Mouse (Mus musculus): ENCODE data around the gene Btbd18. TPM values are rescaled to one million over a fixed set of nuclear protein-coding genes. Genes with fewer than 3 reads are reported as not detected.

The Btbd18 gene
- polyA plus RNA-seq, 1 experiment, result not detected

DNA sequence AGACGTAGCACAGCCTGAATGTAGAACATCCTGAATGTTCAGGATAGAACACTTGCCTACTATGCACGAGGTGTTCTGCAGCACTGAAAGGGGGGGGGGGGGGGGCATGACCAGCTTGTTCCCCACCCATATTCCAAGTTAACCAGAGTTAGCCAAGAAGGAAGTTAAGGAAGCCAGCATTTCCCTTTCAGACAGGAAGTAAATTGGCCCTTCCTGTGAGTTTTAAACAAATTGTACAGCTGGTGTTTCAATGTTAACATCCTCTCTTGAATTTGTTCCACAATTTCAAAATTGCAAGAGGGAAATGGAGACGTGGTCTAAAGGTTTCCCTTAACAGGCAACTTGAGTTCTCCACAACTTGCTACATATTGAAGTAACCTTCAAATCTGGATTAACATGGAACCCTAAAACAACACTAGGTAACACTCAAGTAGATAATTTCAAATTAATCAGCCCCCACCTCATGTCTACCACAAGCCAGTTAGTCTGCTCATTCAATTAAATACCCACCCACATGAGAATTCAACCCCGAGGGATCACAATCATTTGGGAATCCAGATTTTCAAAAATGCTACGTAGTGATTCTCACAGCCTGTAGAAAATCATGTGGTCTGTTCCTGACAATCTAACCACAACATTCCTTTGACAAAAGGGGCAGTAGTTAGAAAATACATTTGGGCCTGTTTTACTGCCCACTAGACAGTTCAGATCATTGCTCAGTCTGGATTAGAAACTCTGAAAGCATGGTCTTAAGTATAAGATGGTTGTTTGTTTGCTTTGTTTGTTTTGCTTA, 20.3 kb upstream of the Btbd18 start:
- Histone ChIP-seq H3K9me3 (ENCODE audit: control insufficient read depth, low read length) (no peaks in the 10 kb centered on the region), H3K36me3 (ENCODE audit: control insufficient read depth) (no peaks in the 10 kb centered on the region; the same call in 1 of the 2 replicates), H3K4me3 (replicated peaks) (no peak overlapping the region), H3K4me1 (ENCODE audit: control insufficient read depth) (peaks cover 30% of the 10 kb centered on the region), H3K27me3 (ENCODE audit: control insufficient read depth) (no peaks in the 10 kb centered on the region)
- no peak for TF ChIP-seq GATA1 (IDR thresholded peaks at IDR 0.05; ENCODE audit: low read length)
- TF ChIP-seq TAL1 (IDR thresholded peaks at IDR 0.05; ENCODE audit: low read length), result no peak

DNA sequence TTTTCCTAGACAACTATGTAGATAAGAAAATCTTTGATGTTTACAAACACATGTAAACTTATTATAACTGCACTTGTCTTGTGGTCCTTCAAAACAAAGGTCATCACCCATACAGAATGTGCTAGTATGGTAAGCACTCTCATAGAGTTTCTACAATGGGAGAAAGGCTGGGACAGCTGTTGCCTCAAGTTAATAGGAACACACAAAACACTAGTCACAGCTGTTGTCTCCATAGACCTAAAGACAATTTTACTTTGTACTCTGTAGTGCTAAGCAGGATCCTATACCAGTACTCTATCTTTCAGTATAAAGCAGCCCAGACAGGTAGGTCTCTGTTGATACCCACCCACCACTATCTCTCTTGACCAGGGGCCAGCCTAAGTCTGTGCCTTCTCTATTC, 18.0 kb upstream of the Btbd18 start:
- H3K36me3 ChIP-seq (ENCODE audit: control insufficient read depth), result no peaks in the 10 kb centered on the region; the same call in 1 of the 2 replicates
- H3K27me3 ChIP-seq (ENCODE audit: control insufficient read depth), result no peaks in the 10 kb centered on the region
- TF ChIP-seq TAL1 (IDR thresholded peaks at IDR 0.05; ENCODE audit: low read length) (no peak), GATA1 (IDR thresholded peaks at IDR 0.05; ENCODE audit: low read length) (no peak)
- peaks cover 17% of the 10 kb centered on the region for H3K4me1 ChIP-seq (ENCODE audit: control insufficient read depth)
- no peaks in the 10 kb centered on the region for H3K9me3 ChIP-seq (ENCODE audit: control insufficient read depth, low read length)
- H3K4me3 ChIP-seq (replicated peaks), result no peak overlapping the region

DNA sequence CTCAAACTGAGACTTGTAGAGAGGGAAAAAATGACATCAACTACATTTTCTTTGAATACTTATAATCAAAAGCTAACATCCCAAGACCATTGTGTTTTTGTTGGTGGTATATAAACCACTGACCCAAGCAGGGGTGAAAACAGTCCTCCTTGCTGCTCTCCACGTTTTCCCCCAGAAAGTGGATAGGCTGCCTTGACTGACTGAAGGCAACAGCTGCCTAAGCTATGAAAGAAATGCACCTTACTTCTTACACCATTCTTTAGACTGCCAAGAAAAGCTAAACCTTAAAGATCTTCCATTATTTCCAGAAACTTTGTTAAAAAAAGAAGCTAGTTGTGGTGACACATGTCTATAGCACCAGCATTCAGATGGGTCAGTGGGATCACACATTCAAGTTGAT, 12.7 kb upstream of the Btbd18 start:
- no peak for TF ChIP-seq TAL1 (IDR thresholded peaks at IDR 0.05; ENCODE audit: low read length)
- Histone ChIP-seq H3K27me3 (ENCODE audit: control insufficient read depth) (no peaks in the 10 kb centered on the region), H3K4me1 (ENCODE audit: control insufficient read depth) (peaks cover 34% of the 10 kb centered on the region), H3K4me3 (replicated peaks) (no peak overlapping the region), H3K9me3 (ENCODE audit: control insufficient read depth, low read length) (no peaks in the 10 kb centered on the region), H3K36me3 (ENCODE audit: control insufficient read depth) (no peaks in the 10 kb centered on the region; the same call in 1 of the 2 replicates)

DNA sequence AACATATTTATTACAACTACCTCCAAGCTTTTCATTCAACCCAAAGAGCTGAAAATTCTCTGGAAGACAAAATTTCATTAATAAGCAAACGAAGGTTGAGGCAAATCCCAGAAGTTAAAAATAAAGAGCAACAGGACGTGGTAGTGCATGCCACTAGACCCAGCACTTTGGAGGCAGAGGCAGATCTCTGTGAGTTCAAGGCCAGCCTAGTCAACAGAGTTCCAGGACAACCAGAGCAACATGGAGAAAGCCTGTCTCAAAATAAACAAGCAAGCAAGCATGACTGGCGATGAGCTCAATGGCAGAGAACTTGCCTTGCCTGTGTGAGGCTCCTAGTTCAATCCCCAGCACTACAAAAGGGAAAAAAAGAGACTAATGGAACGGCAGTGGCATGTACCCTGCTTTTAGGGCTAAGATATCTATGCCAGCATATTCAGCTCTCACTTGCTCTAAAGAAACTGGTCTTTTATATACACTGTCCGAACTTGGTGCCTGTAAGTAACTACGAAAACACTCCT, 11.8 kb upstream of the Btbd18 start:
- TF ChIP-seq TAL1 (IDR thresholded peaks at IDR 0.05; ENCODE audit: low read length) (no peak), GATA1 (IDR thresholded peaks at IDR 0.05; ENCODE audit: low read length) (no peak)

DNA sequence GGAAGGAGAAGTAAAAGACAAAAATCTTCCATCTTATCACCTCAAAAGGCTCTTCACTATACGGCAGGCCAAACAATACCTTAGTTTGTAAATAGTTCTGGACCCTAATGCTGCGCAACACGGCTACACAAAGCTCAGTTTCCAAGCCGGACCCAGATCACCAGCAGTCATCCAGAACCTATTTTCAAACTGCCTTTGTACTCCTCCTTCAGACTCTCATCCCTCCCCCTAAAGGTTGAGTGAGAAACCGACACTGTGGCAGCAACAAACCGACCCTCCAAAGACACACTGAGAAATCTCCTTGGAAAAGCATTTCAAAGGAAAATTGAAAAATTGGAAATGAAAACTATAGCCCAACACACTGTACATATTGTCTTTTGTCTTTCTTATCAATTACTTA, 10.5 kb upstream of the Btbd18 start:
- Histone ChIP-seq H3K27me3 (ENCODE audit: control insufficient read depth) (no peaks in the 10 kb centered on the region), H3K4me1 (ENCODE audit: control insufficient read depth) (peaks cover 39% of the 10 kb centered on the region), H3K36me3 (ENCODE audit: control insufficient read depth) (no peaks in the 10 kb centered on the region), H3K4me3 (replicated peaks) (peak overlapping the region; percentile 12), H3K9me3 (ENCODE audit: control insufficient read depth, low read length) (no peaks in the 10 kb centered on the region)
- no peak for TF ChIP-seq GATA1 (IDR thresholded peaks at IDR 0.05; ENCODE audit: low read length)
- no peak for TF ChIP-seq TAL1 (IDR thresholded peaks at IDR 0.05; ENCODE audit: low read length)

More for the DNA sequence above, 11.8 kb upstream of the Btbd18 start:
- H3K27me3 ChIP-seq (ENCODE audit: control insufficient read depth), result no peaks in the 10 kb centered on the region
- H3K36me3 ChIP-seq (ENCODE audit: control insufficient read depth), result no peaks in the 10 kb centered on the region
- no peak overlapping the region for H3K4me3 ChIP-seq (replicated peaks)
- H3K9me3 ChIP-seq (ENCODE audit: control insufficient read depth, low read length), result no peaks in the 10 kb centered on the region
- H3K4me1 ChIP-seq (ENCODE audit: control insufficient read depth), result peaks cover 36% of the 10 kb centered on the region

DNA sequence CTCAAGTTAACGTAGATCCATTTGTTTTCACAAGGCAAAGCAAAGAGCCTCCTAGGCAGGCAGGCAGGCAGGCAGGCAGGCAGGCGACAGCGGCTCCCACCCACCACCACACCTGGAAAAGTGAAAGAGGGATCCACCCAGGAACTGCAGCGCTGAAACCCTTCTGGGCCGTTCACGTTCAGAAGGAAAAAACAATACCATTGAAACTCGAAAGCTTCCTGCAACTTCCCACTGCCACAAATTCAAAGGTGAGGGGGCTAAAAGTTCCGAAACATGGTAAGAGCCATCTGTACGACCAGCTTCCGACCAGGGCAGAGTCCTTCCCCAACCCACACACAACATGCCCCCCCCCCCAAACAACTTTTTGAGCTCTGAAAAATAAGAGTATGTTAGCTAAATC, 9.2 kb upstream of the Btbd18 start:
- no peaks in the 10 kb centered on the region for H3K36me3 ChIP-seq (ENCODE audit: control insufficient read depth)
- peak overlapping the region; percentile 71 for H3K4me3 ChIP-seq (replicated peaks)
- no peaks in the 10 kb centered on the region for H3K9me3 ChIP-seq (ENCODE audit: control insufficient read depth, low read length)
- H3K4me1 ChIP-seq (ENCODE audit: control insufficient read depth), result peaks cover 39% of the 10 kb centered on the region
- no peaks in the 10 kb centered on the region; the same call in 1 of the 2 replicates for H3K27me3 ChIP-seq (ENCODE audit: control insufficient read depth)
- TF ChIP-seq TAL1 (IDR thresholded peaks at IDR 0.05; ENCODE audit: low read length), result no peak
- TF ChIP-seq GATA1 (IDR thresholded peaks at IDR 0.05; ENCODE audit: low read length), result no peak

DNA sequence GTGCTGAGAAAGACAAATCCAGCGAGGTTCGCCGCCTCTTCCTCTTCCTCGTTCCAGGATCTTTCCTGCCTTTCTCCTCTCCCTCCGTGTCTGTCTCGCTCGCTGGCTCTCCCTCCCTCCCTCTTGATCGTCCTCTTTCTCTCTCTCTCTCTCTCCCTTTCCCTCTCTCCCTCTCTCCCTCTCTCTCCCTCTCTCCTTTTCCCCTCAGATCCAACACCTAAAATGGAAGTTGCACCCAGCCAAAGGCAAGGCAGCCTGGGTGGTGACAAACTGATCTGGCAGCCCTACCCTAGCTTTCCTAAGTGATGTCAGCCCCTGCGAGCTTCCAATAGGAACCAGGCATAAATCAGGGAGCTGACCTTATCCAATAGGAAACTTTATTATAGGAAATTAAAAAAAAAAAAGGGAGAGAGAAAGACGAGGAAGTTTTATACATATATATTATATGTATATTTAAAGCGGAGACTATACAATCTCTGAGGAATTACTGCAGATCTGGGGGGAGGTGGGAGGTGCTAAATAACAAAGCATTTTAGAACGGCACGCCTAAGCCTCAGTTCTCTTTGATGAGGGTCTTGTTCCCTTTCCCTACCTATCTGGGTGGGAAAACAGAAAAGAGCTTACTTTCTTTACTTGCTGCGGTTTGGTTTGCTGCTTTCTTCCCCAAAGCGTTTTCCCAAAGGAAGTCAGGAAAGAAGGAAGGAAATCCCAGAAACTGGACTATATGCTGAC, 8.2 kb upstream of the Btbd18 start, which contains the start of gene Ctnnd1:
Gene Ctnnd1 (minus strand): TSS at position 302 of the 732 bp plus-strand sequence.
- Histone ChIP-seq H3K36me3 (ENCODE audit: control insufficient read depth) (no peaks in the 10 kb centered on the region), H3K4me3 (replicated peaks) (peak within 1 kb of the TSS; percentile 71)
- TF ChIP-seq GATA1 (IDR thresholded peaks at IDR 0.05; ENCODE audit: low read length) (no peak), TAL1 (IDR thresholded peaks at IDR 0.05; ENCODE audit: low read length) (no peak)

DNA sequence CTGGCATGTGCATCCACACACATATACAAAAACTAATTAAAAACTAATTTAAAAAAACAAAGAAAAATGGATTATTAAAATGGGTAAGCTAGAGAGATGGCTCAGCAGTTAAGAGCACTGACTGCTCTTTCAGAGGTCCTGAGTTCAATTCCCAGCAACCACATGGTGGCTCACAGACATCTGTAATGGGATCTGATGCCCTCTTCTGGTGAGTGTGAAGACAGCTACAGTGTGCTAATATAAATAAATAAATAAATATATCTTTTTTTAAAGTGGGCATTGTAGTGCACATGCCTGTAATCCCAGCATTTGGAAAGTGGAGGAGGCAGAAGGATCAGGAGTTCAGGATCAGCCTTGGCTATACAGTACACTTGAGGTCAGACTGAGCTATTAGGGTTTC, 5.5 kb upstream of the Btbd18 start:
- Histone ChIP-seq H3K27me3 (ENCODE audit: control insufficient read depth) (no peaks in the 10 kb centered on the region; the same call in 1 of the 2 replicates), H3K9me3 (ENCODE audit: control insufficient read depth, low read length) (no peaks in the 10 kb centered on the region), H3K4me1 (ENCODE audit: control insufficient read depth) (peaks cover 28% of the 10 kb centered on the region), H3K36me3 (ENCODE audit: control insufficient read depth) (no peaks in the 10 kb centered on the region), H3K4me3 (replicated peaks) (no peak overlapping the region)
- no peak for TF ChIP-seq GATA1 (IDR thresholded peaks at IDR 0.05; ENCODE audit: low read length)
- TF ChIP-seq TAL1 (IDR thresholded peaks at IDR 0.05; ENCODE audit: low read length), result no peak

More for the DNA sequence above, 8.2 kb upstream of the Btbd18 start, which contains the start of gene Ctnnd1:
- H3K9me3 ChIP-seq (ENCODE audit: control insufficient read depth, low read length), result no peaks in the 10 kb centered on the region
- peaks cover 39% of the 10 kb centered on the region for H3K4me1 ChIP-seq (ENCODE audit: control insufficient read depth)
- H3K27me3 ChIP-seq (ENCODE audit: control insufficient read depth), result no peaks in the 10 kb centered on the region; the same call in 1 of the 2 replicates

DNA sequence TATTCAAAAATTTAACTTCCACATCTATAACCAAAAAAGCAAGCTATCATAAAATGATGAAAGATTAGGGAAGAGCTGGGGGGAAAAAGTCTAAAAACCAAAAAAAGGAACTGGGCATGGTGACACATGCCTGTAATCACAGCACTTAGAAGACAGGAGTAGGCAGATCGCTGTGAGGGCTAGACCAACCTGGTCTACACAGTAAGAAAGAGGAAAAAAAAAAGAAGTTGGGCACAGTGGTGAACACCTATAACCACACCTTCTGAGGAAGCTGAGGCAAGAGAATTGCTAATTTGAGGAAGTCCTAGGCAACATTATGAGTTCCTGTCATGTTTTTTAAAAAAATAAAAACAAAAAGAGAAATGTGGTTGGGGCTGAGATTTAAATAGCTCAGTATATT, 3.0 kb upstream of the Btbd18 start:
- Histone ChIP-seq H3K4me1 (ENCODE audit: control insufficient read depth) (peaks cover 9% of the 10 kb centered on the region), H3K36me3 (ENCODE audit: control insufficient read depth) (no peaks in the 10 kb centered on the region), H3K4me3 (replicated peaks) (no peak overlapping the region), H3K27me3 (ENCODE audit: control insufficient read depth) (no peaks in the 10 kb centered on the region; the same call in 1 of the 2 replicates), H3K9me3 (ENCODE audit: control insufficient read depth, low read length) (no peaks in the 10 kb centered on the region; the same call in 1 of the 2 replicates)
- TF ChIP-seq TAL1 (IDR thresholded peaks at IDR 0.05; ENCODE audit: low read length) (no peak), GATA1 (IDR thresholded peaks at IDR 0.05; ENCODE audit: low read length) (no peak)
